Mouse (Mus musculus) testis, adult 2 months (tissue): ENCODE results near the gene Ccnt1. TPM values are rescaled to one million over a fixed set of nuclear protein-coding genes. Genes with fewer than 3 reads are reported as not detected.
A peak's percentile ranks its signal among the peaks of the same experiment; 100 is the strongest.
"Not testable (repeated sequence)": the region's sequence is repeated elsewhere in the genome, so short reads cannot be mapped to it uniquely, and the experiment has no call there.

Experiments
- H3K27ac ChIP-seq: fragments of 200-500 bp; 2 replicates; pipeline ENCODE4 v1.5.1; 2012; ENCODE audit warnings: low read depth, low read length; ENCODE audit not compliant: control insufficient read depth, insufficient read depth
- H3K27me3 ChIP-seq: fragments of 200-500 bp; 2 replicates; pipeline ENCODE4 v1.6.1; 2012; ENCODE audit warnings: mild to moderate bottlenecking, low read length, moderate library complexity; ENCODE audit not compliant: control insufficient read depth, insufficient read depth
- H3K36me3 ChIP-seq: fragments of 200-500 bp; 2 replicates; pipeline ENCODE4 v1.6.1; 2012; ENCODE audit warnings: mild to moderate bottlenecking, low read length; ENCODE audit not compliant: control insufficient read depth, insufficient read depth
- H3K4me1 ChIP-seq: fragments of 200-500 bp; 2 replicates; pipeline ENCODE4 v1.6.1; 2012; ENCODE audit warnings: low read length; ENCODE audit not compliant: control insufficient read depth, insufficient read depth
- H3K4me3 ChIP-seq: fragments of 200-500 bp; 2 replicates; pipeline ENCODE4 v1.5.1; 2012; ENCODE audit warnings: low read depth, mild to moderate bottlenecking, low read length, moderate library complexity, mixed read lengths; ENCODE audit not compliant: control insufficient read depth
- CTCF ChIP-seq: fragments of 200-500 bp; IDR thresholded peaks from 2 replicates; pipeline ENCODE4 v1.5.1; 2012; ENCODE audit warnings: low read depth, mild to moderate bottlenecking, inconsistent platforms, low read length, moderate library complexity; ENCODE audit not compliant: control insufficient read depth, insufficient read depth, insufficient replicate concordance
- POLR2A ChIP-seq: fragments of 200-500 bp; IDR thresholded peaks from 2 replicates; pipeline ENCODE4 v1.6.1; 2012; ENCODE audit warnings: low read depth, mild to moderate bottlenecking, inconsistent platforms, low read length, moderate library complexity; ENCODE audit not compliant: control insufficient read depth
- polyA plus RNA-seq: library from polyadenylated mRNA; depleted of rRNA; stranded (reverse); fragments of >200 nt; gene quantifications from 2 replicates; pipeline ENCODE4 v1.2.3, GENCODE M21; 2012

The Ccnt1 gene
- polyA plus RNA-seq, 1 experiment, result 15.1 TPM

DNA sequence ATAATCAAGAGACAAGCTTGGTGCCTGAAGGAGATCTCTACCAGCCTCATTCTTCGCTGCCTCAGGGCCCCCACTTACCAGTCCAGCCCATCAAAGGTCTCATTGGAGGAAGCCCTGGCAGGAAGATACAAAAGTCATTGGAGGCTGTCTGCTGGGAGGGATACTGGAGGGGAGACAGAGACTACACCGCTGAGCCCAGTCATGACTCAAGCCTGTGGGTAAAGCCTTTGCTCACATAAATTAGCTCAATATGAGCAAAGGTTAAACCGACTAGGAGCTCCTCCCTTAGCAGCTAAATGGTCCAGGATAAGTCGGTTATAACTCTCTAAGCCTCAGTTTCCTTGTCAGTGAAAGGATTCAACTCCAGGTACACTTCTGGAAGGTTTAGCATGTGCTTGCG lies 24.3 kb upstream of the Ccnt1 start:
- H3K27ac ChIP-seq, result no peak overlapping the region
- TF ChIP-seq POLR2A (no peak), CTCF (no peak)
- no peaks in the 10 kb centered on the region for H3K36me3 ChIP-seq
- no peaks in the 10 kb centered on the region for H3K27me3 ChIP-seq
- no peak overlapping the region for H3K4me3 ChIP-seq
- H3K4me1 ChIP-seq, result peaks cover 19% of the 10 kb centered on the region

DNA sequence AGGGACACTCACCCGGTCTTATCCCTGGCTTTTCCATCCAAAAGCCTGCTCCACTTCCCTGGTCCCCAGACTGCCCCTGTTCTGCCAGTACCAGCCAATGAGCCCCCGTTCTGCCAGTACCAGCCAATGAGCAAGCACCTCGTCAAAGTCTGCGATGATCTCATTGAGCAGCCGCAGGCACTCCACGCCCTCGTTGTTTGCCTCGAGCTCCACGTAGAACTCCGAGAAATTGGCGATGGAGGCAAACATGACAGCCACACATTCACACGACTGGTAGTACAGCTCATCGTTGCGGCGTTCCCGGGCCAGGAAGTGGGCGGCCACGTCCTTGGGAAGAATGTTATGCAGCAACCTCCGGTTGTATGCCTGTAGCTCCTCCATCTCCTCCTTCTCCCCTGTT lies 23.5 kb upstream of the Ccnt1 start:
- Histone ChIP-seq H3K27me3 (no peaks in the 10 kb centered on the region), H3K36me3 (no peaks in the 10 kb centered on the region), H3K4me3 (no peak overlapping the region), H3K4me1 (peaks cover 19% of the 10 kb centered on the region), H3K27ac (no peak overlapping the region)
- no peak for TF ChIP-seq CTCF
- TF ChIP-seq POLR2A, result no peak

DNA sequence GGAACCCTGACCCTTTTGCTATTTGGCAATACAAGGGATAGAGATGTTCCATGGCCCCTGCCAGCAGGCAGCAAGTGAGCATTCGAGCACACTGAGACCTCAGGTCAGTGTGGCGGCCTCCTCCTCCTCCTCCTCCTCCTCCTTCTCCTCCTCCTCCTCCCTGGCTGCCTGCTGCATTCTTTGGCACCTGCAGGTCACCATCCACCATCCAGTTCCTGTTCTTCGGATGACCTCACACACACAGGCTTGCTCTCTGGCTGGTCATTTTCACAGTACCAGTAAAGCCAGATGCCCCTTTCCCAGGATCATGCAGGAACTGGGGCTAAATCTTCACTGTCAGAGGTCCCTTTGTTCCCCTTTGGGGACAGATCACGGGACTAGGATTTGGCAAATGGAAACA lies 20.7 kb upstream of the Ccnt1 start:
- Histone ChIP-seq H3K4me3 (0 out of 2 replicates have a peak overlapping the region, but pooled peaks have one; percentile 4), H3K27ac (no peak overlapping the region), H3K27me3 (no peaks in the 10 kb centered on the region), H3K36me3 (no peaks in the 10 kb centered on the region), H3K4me1 (peaks cover 19% of the 10 kb centered on the region)
- TF ChIP-seq CTCF (no peak), POLR2A (no peak)

- no peaks in the 10 kb centered on the region for H3K27me3 ChIP-seq
- no peaks in the 10 kb centered on the region for H3K36me3 ChIP-seq
- H3K4me3 ChIP-seq, result no peak overlapping the region
- H3K27ac ChIP-seq, result no peak overlapping the region
- H3K4me1 ChIP-seq, result peaks cover 19% of the 10 kb centered on the region
- no peak for TF ChIP-seq POLR2A
- TF ChIP-seq CTCF, result no peak
These were observed 19.1 kb upstream of the Ccnt1 start for GRCm38 (mm10) chr15:98589640-98590336.

DNA sequence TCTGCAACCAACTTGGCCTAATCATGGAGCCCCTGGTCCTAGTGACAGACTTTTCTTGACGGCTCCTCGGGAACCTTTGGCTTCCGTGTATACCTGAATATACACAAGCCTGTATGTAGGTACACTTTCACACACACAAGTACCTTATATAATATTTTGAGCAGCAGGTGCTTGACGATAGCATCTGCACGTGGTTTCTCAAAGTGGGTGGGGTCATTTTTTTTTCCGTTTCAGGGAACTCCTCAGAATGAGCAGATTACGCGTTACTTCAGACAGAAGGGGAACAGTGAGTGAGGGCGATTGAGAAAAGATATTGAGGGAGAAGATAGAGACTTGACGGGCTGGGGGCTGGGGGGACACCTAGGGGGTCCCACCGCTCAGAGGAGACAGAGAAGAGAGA lies 17.0 kb upstream of the Ccnt1 start:
- TF ChIP-seq POLR2A, result no peak
- TF ChIP-seq CTCF, result no peak
- Histone ChIP-seq H3K4me3 (no peak overlapping the region), H3K27ac (no peak overlapping the region), H3K4me1 (peaks cover 3% of the 10 kb centered on the region), H3K27me3 (no peaks in the 10 kb centered on the region), H3K36me3 (no peaks in the 10 kb centered on the region)

GRCm38 (mm10) chr15:98586141-98586540 lies 15.4 kb upstream of the Ccnt1 start:
- H3K4me1 ChIP-seq, H3K36me3 ChIP-seq, H3K27ac ChIP-seq, H3K27me3 ChIP-seq, H3K4me3 ChIP-seq: not testable (repeated sequence)

- Histone ChIP-seq H3K4me1 (no peaks in the 10 kb centered on the region; the same call in 1 of the 2 replicates), H3K36me3 (no peaks in the 10 kb centered on the region), H3K4me3 (no peak overlapping the region), H3K27ac (no peak overlapping the region), H3K27me3 (no peaks in the 10 kb centered on the region)
- TF ChIP-seq POLR2A (no peak), CTCF (no peak)
These were observed 14.7 kb upstream of the Ccnt1 start for GRCm38 (mm10) chr15:98585421-98585820.

GRCm38 (mm10) chr15:98582996-98583395 lies 12.3 kb upstream of the Ccnt1 start:
- Histone ChIP-seq H3K27me3 (no peaks in the 10 kb centered on the region), H3K36me3 (no peaks in the 10 kb centered on the region), H3K27ac (no peak overlapping the region), H3K4me3 (no peak overlapping the region), H3K4me1 (no peaks in the 10 kb centered on the region; the same call in 1 of the 2 replicates)
- TF ChIP-seq POLR2A (no peak), CTCF (no peak)
